Mouse (Mus musculus) heart, embryonic 16.5 days (tissue): ENCODE results near the gene Angpt4. TPM values are rescaled to one million over a fixed set of nuclear protein-coding genes. Genes with fewer than 3 reads are reported as not detected.

Experiments
- ATAC-seq: fragments of 200-750 bp; cut with Nextera tagmentation; replicated peaks from 2 replicates; pipeline ENCODE4 v1.8.0; 2017; ENCODE audit warnings: moderate number of reproducible peaks; ENCODE audit not compliant: insufficient read depth, low FRiP score; ENCODE audit errors: extremely low read depth
- H3K27ac ChIP-seq: fragments of 300-500 bp; sonication (generic); 2 replicates; pipeline ENCODE4 v1.5.1; 2014; ENCODE audit warnings: mild to moderate bottlenecking, low read length, control low read depth, moderate library complexity
- H3K27me3 ChIP-seq: fragments of 300-500 bp; sonication (generic); 2 replicates; pipeline ENCODE4 v1.6.1; 2014; ENCODE audit warnings: low read length, mixed read lengths; ENCODE audit not compliant: control insufficient read depth, insufficient read depth
- H3K36me3 ChIP-seq: fragments of 300-500 bp; sonication (generic); 2 replicates; pipeline ENCODE4 v1.6.1; 2014; ENCODE audit not compliant: control insufficient read depth, insufficient read depth
- H3K4me1 ChIP-seq: fragments of 300-500 bp; sonication (generic); 2 replicates; pipeline ENCODE4 v1.6.1; 2014; ENCODE audit warnings: low read length, mixed read lengths; ENCODE audit not compliant: control insufficient read depth, insufficient read depth
- H3K4me2 ChIP-seq: fragments of 300-500 bp; sonication (generic); 2 replicates; pipeline ENCODE4 v1.6.1; 2014; ENCODE audit warnings: low read depth, mild to moderate bottlenecking, control low read depth, low read length
- H3K4me3 ChIP-seq: fragments of 300-500 bp; sonication (generic); 2 replicates; pipeline ENCODE4 v1.5.1; 2014; ENCODE audit warnings: mild to moderate bottlenecking, control low read depth, low read length
- H3K9ac ChIP-seq: fragments of 300-500 bp; sonication (generic); 2 replicates; pipeline ENCODE4 v1.6.1; 2014; ENCODE audit warnings: low read length, control low read depth
- H3K9me3 ChIP-seq: fragments of 300-500 bp; sonication (generic); replicated peaks from 2 replicates; pipeline ENCODE4 v1.6.1; 2016; ENCODE audit warnings: low read length; ENCODE audit not compliant: control insufficient read depth
- WGBS: fragments of 180-500 bp; shearing (Covaris S2); extraction: QIAGEN DNeasy Blood & Tissue Kit; methylation state at CpG from one replicate; pipeline ENCODE4 v1.1.7; 2014; 5-methylcytosine and 5-hydroxymethylcytosine counted together
- polyA plus RNA-seq: library from polyadenylated mRNA; unstranded; fragments of >200 nt; fragmentation: Nextera tagmentation; extraction: Ambion mirVana; gene quantifications from 2 replicates; pipeline ENCODE4 v1.2.1, GENCODE M21; 2015

Gene Angpt4
- polyA plus RNA-seq, 1 experiment from 2014 or later = 2.0 TPM

DNA sequence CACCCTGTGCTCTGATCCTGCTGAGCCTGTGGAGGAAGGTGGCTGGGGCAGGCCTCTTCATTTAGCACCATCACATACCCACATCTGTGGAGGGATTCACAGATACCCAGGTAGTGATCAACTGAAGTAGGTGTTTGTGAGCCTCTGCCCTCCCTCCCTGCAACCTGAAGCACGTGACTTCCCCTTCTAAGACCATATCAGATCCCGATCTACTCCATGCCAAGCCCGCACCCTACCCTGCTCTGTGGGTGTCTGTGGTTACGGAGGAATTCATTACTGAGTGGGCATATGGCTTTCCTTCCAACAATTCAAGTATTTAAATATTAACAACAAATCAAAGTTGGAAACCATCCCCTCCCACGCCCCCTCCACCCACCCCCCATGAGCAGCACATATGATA, 52.3 kb downstream of the Angpt4 start:
- no peak overlapping the region for H3K4me2 ChIP-seq
- H3K4me3 ChIP-seq = no peak overlapping the region
- no peak overlapping the region for H3K9ac ChIP-seq
- no peak for ATAC-seq
- H3K27ac ChIP-seq = no peak overlapping the region
- no peaks in the 10 kb centered on the region for H3K36me3 ChIP-seq
- no peaks in the 10 kb centered on the region for H3K9me3 ChIP-seq
- whole genome bisulfite sequencing = 86% methylated on average over 5 of the region's 5 CpGs
- no peaks in the 10 kb centered on the region for H3K27me3 ChIP-seq
- peaks cover 23% of the 10 kb centered on the region for H3K4me1 ChIP-seq

DNA sequence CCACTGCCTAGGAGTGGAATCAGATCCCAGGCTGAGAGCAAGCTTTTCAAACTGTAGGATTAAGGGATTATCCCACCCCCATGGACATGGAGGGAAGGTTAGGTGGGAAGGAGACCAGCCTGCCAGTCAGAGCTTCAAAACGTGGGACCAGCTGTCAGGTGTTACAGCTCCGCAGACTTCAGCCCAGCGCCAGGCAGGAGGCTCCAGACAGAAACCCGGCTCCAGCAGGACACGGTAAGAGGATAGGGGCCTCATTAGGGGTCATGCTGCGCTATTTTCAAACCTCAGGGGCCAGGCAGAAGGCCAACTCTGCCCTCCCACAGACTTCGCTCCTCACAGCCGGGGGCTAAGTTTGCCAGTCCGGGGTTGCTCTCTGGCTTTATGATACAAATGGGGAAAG, 53.0 kb downstream of the Angpt4 start:
- Histone ChIP-seq H3K9me3 (no peaks in the 10 kb centered on the region), H3K27me3 (peaks cover 4% of the 10 kb centered on the region), H3K9ac (peak overlapping the region; percentile 11; the same call in 1 of the 2 replicates), H3K4me1 (peaks cover 23% of the 10 kb centered on the region), H3K4me2 (peak overlapping the region; percentile 46), H3K36me3 (0 out of 2 replicates have a peak, but pooled peaks cover 3% of the 10 kb centered on the region), H3K4me3 (no peak overlapping the region), H3K27ac (peak overlapping the region; percentile 69; the same call in 1 of the 2 replicates)
- peak; percentile 43; the same call in 1 of the 2 replicates for ATAC-seq
- WGBS = 12% methylated on average over 9 of the region's 9 CpGs

DNA sequence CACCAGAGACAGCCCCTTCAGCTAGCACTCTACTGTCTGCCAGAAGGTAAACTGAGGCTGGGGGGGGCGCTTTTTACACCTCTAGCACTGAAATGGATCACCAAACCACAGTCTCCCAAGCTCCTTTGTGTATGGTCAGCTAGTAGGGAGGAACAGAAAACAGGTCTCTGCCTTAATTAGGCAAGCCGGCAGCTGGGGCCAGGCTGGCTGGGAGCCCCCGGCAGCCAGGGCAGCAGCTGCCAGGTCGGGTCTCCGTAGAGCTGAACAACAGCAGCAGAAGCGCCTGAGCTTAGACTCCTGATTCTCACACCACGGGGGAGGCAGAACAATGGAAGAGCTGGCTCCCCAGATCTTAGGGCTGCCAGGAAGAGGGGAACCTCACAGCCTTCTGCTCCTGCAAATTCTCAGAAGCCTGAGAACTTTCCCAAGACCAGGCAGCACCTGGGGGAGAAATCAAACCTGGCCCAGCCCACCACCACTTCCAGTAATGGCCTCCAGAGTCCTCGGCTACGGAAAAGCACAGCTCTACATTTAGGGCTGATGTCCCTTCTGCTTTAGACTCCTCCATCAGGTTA, 56.3 kb downstream of the Angpt4 start:
- no peaks in the 10 kb centered on the region for H3K9me3 ChIP-seq
- WGBS = 40% methylated on average over 9 of the region's 9 CpGs
- no peak overlapping the region for H3K4me3 ChIP-seq
- peaks cover 3% of the 10 kb centered on the region; the same call in 1 of the 2 replicates for H3K36me3 ChIP-seq
- no peak overlapping the region for H3K27ac ChIP-seq
- H3K9ac ChIP-seq = no peak overlapping the region
- H3K4me1 ChIP-seq = peaks cover 32% of the 10 kb centered on the region
- no peak for ATAC-seq
- no peak overlapping the region for H3K4me2 ChIP-seq
- H3K27me3 ChIP-seq = peaks cover 11% of the 10 kb centered on the region

DNA sequence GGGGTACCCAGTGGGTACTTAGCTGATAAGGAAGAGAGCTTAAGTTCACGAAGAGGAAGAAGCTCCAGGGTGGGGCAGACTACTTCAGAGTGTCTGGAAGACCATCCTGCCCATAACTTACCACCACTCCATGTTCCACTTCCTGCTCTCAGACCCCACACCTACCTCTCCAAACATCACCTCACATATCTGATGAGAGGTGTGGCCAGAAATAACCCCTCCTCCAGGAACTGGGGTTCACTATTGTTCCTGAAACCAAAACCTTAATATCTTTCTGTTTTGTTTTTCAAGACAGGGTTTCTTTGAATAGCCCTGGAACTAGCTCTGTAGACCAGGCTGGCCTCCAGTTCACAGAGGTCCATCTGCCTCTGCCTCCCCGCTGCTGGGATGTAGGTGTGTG, 56.8 kb downstream of the Angpt4 start:
- 75% methylated on average over 2 of the region's 2 CpGs for WGBS
- Histone ChIP-seq H3K27me3 (peaks cover 11% of the 10 kb centered on the region), H3K9ac (no peak overlapping the region), H3K27ac (no peak overlapping the region), H3K4me2 (no peak overlapping the region), H3K4me3 (no peak overlapping the region), H3K36me3 (peaks cover 3% of the 10 kb centered on the region; the same call in 1 of the 2 replicates), H3K9me3 (no peaks in the 10 kb centered on the region), H3K4me1 (peaks cover 30% of the 10 kb centered on the region)
- ATAC-seq = no peak

DNA sequence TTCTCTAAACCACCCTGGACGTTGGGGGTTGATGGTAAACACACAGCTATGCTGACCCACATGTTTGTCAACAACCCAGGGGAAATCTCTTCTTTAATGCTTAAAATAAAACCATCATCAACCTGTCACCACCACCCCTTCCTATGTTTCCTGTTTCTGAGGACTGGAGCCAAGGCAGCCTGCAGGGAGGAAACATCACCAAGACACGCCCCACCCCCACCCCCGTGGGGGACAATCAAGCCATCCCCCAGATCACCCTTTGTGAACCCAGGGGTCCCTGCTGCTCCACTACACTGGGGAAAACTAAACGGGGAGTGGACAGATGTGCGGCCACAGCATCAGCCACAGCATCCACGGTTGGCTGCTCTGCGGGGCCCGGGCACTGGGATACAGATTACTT, 57.4 kb downstream of the Angpt4 start:
- H3K4me1 ChIP-seq = peaks cover 29% of the 10 kb centered on the region
- H3K27me3 ChIP-seq = peaks cover 11% of the 10 kb centered on the region
- H3K27ac ChIP-seq = no peak overlapping the region
- ATAC-seq = no peak
- no peak overlapping the region for H3K9ac ChIP-seq
- 72% methylated on average over 8 of the region's 8 CpGs for WGBS
- H3K4me3 ChIP-seq = no peak overlapping the region
- peaks cover 3% of the 10 kb centered on the region; the same call in 1 of the 2 replicates for H3K36me3 ChIP-seq
- H3K9me3 ChIP-seq = no peaks in the 10 kb centered on the region
- no peak overlapping the region for H3K4me2 ChIP-seq

DNA sequence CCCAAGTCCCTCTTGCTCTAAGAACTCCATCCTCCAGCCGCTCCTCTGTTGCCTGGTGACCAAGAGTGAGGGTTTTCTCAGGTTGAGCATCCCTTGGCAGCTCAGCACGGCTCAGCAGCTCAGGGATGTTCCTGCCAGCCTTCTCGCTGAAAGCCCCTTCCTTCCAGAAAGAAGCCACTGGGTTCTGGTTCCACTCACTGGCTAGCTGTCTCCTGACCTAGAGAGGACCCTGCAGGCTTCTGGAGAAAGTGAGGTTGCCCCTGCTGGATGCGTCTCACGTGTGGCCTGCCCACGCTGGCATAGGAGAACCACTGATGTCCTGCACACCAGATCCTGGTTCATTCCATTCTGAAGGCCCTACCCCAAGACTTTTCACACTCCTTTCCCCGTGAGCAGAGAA, 58.0 kb downstream of the Angpt4 start:
- peaks cover 29% of the 10 kb centered on the region for H3K4me1 ChIP-seq

DNA sequence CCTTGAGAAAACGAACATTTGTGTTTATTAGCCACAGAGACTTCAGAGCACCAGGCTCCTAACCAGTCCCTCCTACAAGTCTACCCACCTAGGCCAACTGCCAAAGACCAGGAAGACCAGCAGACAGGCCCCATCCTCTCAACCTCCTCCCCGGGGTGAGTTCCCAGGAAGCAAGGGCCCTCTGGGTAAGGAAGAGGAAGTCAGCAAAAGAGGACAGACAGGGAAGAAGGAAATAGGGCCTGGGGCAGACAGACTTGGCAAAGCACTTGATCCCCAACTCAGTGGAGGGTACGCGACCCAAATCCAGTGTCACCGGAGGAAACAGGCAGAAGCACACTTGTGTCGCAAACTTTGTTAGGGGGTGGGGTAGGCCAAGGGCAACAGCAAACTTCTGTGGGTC, 58.4 kb downstream of the Angpt4 start:
- H3K4me1 ChIP-seq = peaks cover 27% of the 10 kb centered on the region
- H3K27ac ChIP-seq = no peak overlapping the region
- peaks cover 3% of the 10 kb centered on the region; the same call in 1 of the 2 replicates for H3K36me3 ChIP-seq
- H3K9ac ChIP-seq = no peak overlapping the region
- 89% methylated on average over 6 of the region's 6 CpGs for WGBS
- no peak overlapping the region for H3K4me3 ChIP-seq
- no peaks in the 10 kb centered on the region for H3K9me3 ChIP-seq
- H3K4me2 ChIP-seq = no peak overlapping the region
- no peak for ATAC-seq
- H3K27me3 ChIP-seq = peaks cover 14% of the 10 kb centered on the region

More for the DNA sequence above, 58.0 kb downstream of the Angpt4 start:
- H3K9me3 ChIP-seq = no peaks in the 10 kb centered on the region
- H3K4me3 ChIP-seq = no peak overlapping the region
- H3K27me3 ChIP-seq = peaks cover 14% of the 10 kb centered on the region
- no peak overlapping the region for H3K9ac ChIP-seq
- no peak for ATAC-seq
- WGBS = 90% methylated on average over 7 of the region's 7 CpGs
- H3K36me3 ChIP-seq = peaks cover 3% of the 10 kb centered on the region; the same call in 1 of the 2 replicates
- H3K27ac ChIP-seq = no peak overlapping the region
- no peak overlapping the region for H3K4me2 ChIP-seq

DNA sequence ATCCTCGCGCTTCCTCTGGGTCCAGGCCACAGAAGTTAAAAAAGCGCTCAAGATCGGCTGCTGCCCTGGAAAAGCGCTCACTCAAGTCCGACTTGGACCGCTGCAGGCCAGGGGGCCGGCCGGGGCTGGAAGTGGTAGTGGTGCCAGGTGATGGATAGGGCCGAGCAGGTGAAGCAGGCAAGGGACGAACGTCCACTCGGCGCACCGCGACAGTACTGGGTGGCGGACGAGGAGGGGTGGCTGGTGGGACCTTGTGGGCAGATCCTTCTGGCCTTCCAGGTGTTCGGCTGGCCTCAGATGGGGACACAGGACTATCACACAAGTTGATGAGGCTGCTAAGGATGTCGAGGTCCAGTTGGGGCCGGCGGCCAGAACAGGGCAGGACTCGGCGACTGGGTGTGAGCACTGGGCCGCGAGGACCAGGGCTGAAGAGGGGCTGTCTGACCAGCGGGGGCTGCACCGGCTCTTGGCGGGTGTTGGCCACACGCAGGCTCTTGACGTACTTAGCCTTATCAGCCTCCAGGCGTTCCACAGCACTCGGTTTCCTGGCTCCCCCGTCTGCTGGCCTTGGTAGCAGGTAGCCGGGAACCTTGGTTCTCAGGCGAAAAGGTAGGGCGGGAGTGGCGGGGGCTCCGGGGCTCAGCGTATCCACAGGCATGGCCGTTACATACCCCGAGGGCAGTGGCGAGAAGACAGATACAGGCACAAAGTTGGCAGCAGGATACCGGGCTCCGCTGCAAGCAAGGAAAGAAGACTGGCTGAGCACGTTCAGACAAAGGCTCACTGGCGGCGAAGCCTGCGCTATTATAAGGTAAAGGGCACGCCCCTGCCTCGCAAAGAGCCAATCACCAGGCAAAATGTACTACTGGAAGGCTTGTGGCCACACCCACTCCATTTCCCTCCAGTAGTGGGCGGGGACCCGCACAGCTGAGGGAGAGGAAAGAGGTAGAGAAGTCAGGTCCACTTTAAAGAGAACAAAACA, 59.5 kb downstream of the Angpt4 start:
- peak; percentile 87 for ATAC-seq
- peaks cover 26% of the 10 kb centered on the region for H3K4me1 ChIP-seq
- peak overlapping the region; percentile 44 for H3K4me3 ChIP-seq
- H3K27ac ChIP-seq = 0 out of 2 replicates have a peak overlapping the region, but pooled peaks have one; percentile 44
- H3K27me3 ChIP-seq = peaks cover 14% of the 10 kb centered on the region
- peak overlapping the region; percentile 74 for H3K4me2 ChIP-seq
- 38% methylated on average over 53 of the region's 53 CpGs for WGBS
- peaks cover 3% of the 10 kb centered on the region; the same call in 1 of the 2 replicates for H3K36me3 ChIP-seq
- H3K9ac ChIP-seq = peak overlapping the region; percentile 61
- no peaks in the 10 kb centered on the region for H3K9me3 ChIP-seq

DNA sequence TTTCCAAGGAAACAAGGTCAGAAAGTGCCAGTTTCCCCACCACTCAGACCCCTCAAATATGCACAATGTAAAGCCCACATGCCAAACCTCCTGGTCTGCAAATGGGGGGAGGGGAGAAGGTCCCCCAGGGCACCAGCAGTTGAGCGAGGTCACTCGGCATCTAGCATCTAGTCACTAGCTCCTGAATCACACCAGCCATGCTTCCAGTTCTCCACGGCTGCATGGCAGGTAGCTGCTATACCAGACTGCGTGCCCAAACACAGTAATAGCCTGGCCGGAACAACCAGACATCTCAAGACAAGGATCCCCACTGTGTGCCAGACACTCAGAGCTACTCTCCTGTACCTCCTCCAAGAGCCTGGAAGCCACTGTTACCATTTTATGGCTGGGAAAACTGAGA, 60.7 kb downstream of the Angpt4 start:
- WGBS = 93% methylated on average over 5 of the region's 5 CpGs
- ATAC-seq = no peak
- H3K4me1 ChIP-seq = peaks cover 26% of the 10 kb centered on the region
- peaks cover 14% of the 10 kb centered on the region for H3K27me3 ChIP-seq
- H3K27ac ChIP-seq = no peak overlapping the region
- H3K9me3 ChIP-seq = no peaks in the 10 kb centered on the region
- no peak overlapping the region for H3K4me2 ChIP-seq
- H3K9ac ChIP-seq = no peak overlapping the region
- peaks cover 3% of the 10 kb centered on the region; the same call in 1 of the 2 replicates for H3K36me3 ChIP-seq
- no peak overlapping the region for H3K4me3 ChIP-seq
